Mouse (Mus musculus) small intestine, adult 2 months (tissue): ENCODE measurements around the gene Anp32a.

Experiments used
- CTCF ChIP-seq: fragments of 200-500 bp; IDR thresholded peaks from 2 replicates; pipeline ENCODE4 v1.5.1; 2012; ENCODE audit warnings: low read depth, mild to moderate bottlenecking, control low read depth, inconsistent platforms, low read length, moderate library complexity, mixed read lengths; ENCODE audit not compliant: insufficient replicate concordance, insufficient read length; ENCODE audit errors: extremely low read depth
- POLR2A ChIP-seq: fragments of 200-500 bp; IDR thresholded peaks from 2 replicates; pipeline ENCODE4 v1.6.1; 2012; ENCODE audit warnings: low read depth, mild to moderate bottlenecking, control low read depth, inconsistent platforms, low read length, moderate library complexity

- TF ChIP-seq POLR2A, result no peak
- TF ChIP-seq CTCF, result no peak
Observed at GRCm38 (mm10) chr9:62334298-62334825, 6.7 kb upstream of the Anp32a start.
